Mouse (Mus musculus) lung, postnatal 4 days (tissue): ENCODE results near the gene Hvcn1.

Source experiments
- DNase-seq, 2 experiments: peaks; one replicate each; pipeline ENCODE4 v3.0.0; 2021

Hvcn1 gene

GRCm38 (mm10) chr5:122274785-122275184 is 68.2 kb downstream of the Hvcn1 start:
- DNase-seq, result peak; percentile 73 to 77

DNA sequence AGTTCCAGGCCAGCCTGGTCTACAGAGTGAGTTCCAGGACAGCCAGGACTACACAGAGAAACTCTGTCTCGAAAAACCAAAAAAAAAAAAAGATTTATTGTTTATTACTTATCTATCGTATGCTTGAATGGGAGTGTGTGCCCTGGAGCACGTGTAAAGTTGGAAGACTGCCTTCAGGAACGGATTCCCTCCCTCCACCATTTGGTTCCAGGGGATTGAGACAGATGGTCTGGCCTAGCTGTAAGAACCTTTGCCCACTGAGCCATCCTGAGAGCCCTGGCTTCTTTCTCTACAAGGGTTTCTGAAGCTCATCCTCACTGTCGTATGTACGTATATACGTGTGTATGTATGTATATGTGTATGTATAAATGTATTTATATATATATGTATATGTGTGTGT is 72.3 kb downstream of the Hvcn1 start:
- no peak for DNase-seq

GRCm38 (mm10) chr5:122279799-122280421 is 73.3 kb downstream of the Hvcn1 start:
- DNase-seq, result peak in 1 of 2 experiments; percentile 47

- peak; percentile 38 to 53 for DNase-seq
Observed at GRCm38 (mm10) chr5:122280422-122280826, 73.8 kb downstream of the Hvcn1 start.

DNA sequence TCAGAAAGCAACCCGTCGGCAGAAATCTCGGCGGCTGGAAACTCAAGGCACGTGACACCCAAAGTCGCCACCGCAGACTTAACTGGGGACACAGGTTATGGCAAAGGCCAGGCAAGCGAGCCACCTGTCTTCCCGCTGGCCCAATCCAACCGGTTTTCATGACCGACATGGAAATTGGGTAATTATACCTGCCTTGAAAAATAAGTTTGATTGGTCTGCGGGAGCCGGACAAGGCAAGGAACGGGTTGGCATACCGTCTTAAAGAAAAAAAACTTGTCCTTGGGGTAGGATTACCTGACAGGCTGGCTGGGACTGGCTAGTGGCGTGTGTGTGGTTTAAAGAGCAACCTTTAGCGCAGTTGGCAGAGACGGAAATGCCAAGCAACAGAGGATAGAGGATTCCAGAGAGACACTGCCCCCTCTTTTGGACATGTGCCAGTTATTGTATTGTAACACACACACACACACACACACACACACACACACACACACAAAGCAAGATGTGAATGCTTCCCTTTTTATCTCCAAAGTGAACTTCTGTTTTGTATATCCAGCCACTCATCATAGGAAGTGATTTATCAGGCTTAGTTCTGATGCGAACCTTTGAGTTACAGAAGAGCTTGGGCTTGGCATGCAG is 74.3 kb downstream of the Hvcn1 start:
- DNase-seq, result peak; percentile 56 to 69

DNA sequence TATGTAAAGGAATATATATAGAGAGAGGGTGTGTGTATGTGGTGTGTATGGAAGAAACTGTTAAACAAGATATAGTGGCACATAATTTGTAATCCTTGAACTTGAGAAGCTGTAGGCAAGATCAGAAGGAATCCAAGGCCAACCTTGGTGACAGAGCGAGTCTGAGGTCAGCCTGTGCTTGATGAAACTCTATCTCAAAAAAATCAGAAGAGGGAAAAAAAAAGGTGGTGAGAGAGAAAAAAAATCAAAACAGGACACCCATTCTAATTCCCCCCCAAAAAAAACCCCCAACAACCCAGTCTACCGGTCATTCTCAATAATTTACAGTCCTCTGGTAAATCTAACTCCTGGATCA is 77.2 kb downstream of the Hvcn1 start:
- no peak for DNase-seq

DNA sequence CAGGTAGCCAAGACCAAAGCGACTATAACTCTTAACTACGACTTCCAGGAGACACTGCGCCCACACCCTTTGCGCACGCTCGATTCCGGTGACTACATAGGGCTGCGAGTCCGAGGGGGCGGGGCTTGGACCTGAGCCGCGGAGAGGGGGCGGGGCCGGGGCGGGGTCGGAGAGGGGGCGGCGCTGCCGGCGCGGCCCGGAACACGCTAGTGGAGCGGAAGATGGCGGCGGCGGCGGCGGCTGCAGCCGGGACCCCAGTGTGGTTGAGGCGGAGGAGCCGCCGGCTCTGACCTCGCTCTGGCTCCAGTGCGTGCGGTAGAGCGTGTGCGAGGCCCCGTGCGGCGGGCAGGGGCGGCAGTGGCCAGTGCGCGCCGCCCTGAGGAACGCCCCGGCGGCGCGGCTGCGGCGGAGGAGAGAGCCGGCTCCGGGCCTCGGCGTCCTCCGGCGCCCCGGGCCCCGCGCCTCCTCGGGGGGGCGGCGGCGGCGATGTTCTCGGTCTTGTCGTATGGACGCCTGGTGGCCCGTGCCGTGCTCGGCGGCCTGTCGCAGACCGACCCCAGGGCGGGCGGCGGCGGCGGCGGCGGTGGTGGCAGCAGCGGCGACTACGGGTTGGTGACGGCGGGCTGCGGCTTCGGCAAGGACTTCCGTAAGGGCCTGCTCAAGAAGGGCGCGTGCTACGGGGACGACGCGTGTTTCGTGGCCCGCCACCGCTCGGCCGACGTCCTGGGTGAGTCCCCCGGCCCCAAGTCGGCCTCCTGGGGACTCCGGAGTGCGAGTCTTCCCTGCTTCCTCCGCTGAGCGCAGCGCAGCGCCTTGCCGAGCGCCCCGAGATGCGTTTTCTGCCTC is 77.8 kb downstream of the Hvcn1 start, which contains the start of gene Pptc7:
Gene Pptc7 (plus strand): TSS at position 183 of the 846 bp plus-strand sequence.
- peak; percentile 91 to 93 for DNase-seq

DNA sequence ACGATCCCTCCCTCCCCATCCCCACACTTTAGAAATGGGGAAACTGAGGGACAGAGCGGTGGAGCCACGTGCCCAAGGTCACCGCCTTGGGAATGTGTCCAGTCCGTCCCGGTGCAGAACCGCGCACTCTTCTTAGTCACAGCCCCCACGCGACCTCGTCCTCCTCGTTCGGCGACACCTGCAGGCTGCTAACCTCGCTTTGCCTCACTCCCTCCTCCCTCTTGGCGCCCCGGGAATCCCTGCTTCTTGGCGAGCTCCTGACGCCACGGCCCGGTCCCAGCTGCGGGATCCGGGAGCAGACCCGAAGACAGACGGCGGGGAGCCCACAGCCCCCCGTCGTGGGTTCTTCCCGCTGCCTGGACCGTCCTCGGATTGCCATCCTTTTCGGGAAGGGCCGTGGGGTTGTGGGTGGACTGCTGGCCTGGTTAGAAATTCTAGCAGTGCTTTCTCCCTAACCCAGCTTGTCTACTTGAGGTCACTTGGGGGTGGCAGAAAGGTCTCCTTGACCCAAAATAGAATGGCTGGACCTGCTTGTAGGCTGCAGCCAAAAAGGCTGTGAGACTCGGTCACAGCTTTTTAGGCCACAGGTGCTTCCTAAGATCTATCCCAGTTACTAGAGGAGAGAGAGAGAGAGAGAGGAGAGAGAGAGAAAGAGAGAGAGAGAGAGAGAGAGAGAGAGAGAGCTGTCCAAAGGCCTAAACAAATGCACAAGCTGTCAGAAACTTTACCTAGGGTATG is 78.6 kb downstream of the Hvcn1 start:
- DNase-seq, result peak; percentile 51 to 55

GRCm38 (mm10) chr5:122285767-122286150 is 79.2 kb downstream of the Hvcn1 start:
- DNase-seq, result no peak

DNA sequence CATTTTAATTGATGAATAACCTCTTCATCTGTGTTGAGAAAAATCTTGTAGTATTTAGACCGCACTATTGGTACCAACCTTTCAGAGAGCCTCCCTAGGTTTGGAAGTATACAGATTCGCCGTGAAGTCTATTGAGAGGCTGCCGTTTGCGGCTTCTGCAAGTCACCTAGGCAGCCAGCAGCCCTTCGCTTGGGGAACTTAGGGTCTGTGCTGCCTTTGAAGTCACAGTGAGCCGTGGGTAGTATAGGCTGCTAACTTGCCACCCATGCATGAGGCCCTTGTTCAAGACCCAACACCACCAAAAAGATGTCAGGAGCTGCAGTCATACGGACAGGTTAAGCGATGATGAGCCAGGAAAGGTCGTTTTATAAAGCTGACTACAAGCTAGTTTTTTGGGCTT is 79.6 kb downstream of the Hvcn1 start:
- no peak for DNase-seq

DNA sequence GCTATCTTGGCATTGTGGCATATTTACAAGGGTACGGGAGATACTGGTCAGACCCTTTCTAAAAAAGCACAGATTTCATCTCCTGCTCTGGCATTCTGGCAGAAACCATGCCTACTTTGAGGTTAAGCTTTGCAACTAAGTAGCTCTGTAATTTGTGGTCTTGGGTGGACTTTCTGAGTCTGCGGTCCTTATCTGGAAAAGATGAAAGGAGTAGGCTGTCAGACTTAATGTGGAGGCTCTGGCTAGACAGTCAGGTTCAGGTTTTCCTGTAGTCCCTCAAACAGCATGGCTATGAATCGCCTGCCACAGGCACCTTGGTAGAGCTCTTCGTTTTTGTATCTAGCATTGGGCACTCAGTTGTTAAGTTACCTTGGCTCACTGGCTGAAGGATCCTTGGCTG is 80.4 kb downstream of the Hvcn1 start:
- no peak for DNase-seq

DNA sequence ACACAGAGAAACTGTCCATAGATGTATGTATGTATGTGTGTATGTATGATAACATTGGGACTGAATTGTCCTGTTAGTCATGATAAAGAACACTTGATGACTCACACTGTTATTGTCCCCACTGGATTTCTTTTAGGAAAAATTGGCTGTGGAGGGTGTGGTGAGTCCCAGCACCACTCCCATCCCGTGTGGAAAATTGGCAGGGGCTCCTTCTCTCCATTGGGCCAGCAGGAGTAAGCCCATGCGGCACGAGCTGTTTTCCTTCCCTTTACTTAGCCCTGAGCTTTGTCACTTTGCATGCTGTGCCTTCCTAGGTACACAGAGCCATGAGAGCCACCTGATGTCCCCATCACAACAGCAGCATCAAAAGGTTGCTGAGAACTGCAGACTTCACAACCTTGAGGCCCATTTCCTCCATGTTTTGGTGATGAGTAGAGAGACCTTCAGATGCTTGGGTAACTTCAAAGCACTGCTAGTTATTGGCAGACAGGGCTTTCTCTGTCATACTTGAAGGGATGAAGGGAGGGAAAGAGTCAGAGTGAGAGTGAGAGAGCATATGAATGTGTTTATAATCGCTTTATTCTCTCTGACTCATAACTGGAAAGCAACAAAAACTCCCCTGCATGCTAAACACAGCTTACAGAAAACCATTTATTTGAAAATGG is 81.7 kb downstream of the Hvcn1 start:
- DNase-seq, result no peak

DNA sequence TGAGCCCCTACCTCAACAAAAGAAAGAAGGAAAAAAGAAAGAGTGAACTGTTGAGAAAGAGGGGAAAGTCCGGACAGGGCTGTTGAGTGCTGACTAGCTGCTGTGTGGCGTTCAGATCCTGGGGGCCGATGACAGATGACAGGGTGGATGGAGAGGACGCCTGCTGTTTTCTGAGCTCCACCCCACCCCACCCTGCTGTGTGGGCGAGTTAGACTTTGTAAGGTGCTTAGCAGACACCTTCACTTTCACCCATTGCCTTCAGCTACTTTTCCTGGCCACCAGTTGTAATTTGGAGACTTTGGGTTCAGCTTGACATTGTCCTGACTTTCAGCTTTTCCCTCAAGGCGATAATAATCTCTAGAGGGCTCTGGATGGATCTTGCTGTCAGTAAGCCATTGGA is 84.5 kb downstream of the Hvcn1 start:
- no peak for DNase-seq
